Mouse (Mus musculus) ES-E14 (cell line): ENCODE measurements around the gene Kcnd3.

Experiments used
- CHD2 ChIP-seq: IDR thresholded peaks from 2 replicates; pipeline ENCODE4 v1.6.1; 2014; ENCODE audit warnings: mild to moderate bottlenecking, low read depth, low read length, inconsistent platforms
- HCFC1 ChIP-seq: IDR thresholded peaks from 2 replicates; pipeline ENCODE4 v1.6.1; 2012; ENCODE audit warnings: low read length, inconsistent platforms, borderline replicate concordance; ENCODE audit not compliant: insufficient read depth
- MAFK ChIP-seq: IDR thresholded peaks from 2 replicates; pipeline ENCODE4 v1.6.1; 2014; ENCODE audit warnings: mild to moderate bottlenecking, low read depth, low read length, inconsistent platforms; ENCODE audit not compliant: insufficient read depth

- no peak for TF ChIP-seq CHD2
- no peak for TF ChIP-seq MAFK
- TF ChIP-seq HCFC1, result no peak
Measured at GRCm38 (mm10) chr3:105404077-105404446, 48.1 kb upstream of the Kcnd3 start.
